Mouse (Mus musculus) bone marrow macrophage, adult 2 months (primary cell): ENCODE measurements around the gene Ror2.

Experiments used
- CTCF ChIP-seq: IDR thresholded peaks from 2 replicates; pipeline ENCODE4 v1.5.1; 2012; ENCODE audit warnings: low read depth, mild to moderate bottlenecking, low read length, moderate library complexity
- POLR2A ChIP-seq: IDR thresholded peaks from 2 replicates; pipeline ENCODE4 v1.6.1; 2012; ENCODE audit warnings: mild to moderate bottlenecking, low read depth, low read length, borderline replicate concordance

DNA sequence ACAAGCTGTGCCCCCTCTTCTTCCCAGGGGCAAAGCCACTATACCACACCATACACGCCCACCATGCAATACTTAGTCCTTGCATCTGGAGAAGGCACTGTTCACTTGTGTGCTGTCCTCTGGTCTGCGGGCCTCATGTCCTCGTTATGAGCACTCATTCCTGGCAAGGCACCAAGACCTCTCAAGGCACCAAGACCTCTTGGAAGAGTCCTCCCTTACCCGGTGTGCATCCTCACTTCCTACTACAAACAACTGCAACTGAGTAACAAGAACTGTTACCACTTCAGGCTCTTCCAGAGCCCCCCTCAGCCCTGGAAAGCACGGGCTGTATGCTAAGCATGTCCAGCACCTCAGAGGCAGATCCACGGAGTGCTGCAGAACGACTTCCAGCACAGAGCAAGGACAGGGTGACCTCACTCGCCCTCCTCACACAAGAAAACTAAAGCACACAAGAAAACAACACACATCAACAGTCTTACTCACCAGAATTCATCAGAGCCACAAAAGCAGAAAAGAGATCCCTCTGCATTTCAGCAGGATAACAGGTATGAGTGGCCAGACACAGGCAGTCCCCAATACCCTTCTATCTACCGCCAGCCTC is 127.4 kb downstream of the Ror2 start:
- TF ChIP-seq CTCF (no peak), POLR2A (no peak)
